ENCODE assay signal across 11 mouse cellular contexts in genomic region chr9:122437464-122437863, GRCm38 (mm10).
DNase-seq lines count a peak whose midpoint lies in the region; ATAC-seq and TF ChIP-seq lines count a peak whose summit lies in the region.
"Had no signal": no experiment of that assay in that cellular context is flagged by ENCODE, and none has a peak within 500 bp of the region (broad histone marks: within the 10 kb centered on the region; RNA-seq: fewer than 3 reads in every experiment).

No protein-coding gene starts in this region.

- no peak overlapping the region for H3K27ac ChIP-seq in heart, embryonic 14.5 days (replicated peaks in 1 of 2; ENCODE audit: control insufficient read depth in 1 of 2, insufficient read depth in 1 of 2, low read depth in 2 of 2, low read length in 2 of 2)
- no peak overlapping the region for H3K27ac ChIP-seq in heart, adult 2 months
- no peak overlapping the region; the same call in 1 of the 2 replicates for H3K27ac ChIP-seq in layer of hippocampus, adult 2 months
- H3K27ac ChIP-seq: embryonic facial prominence, embryonic 12.5 days had no signal

- intact Hi-C loops in heart, adult 2 months (cut with DNase I): no loop called here

- TF ChIP-seq POLR2A in heart, adult 2 months (IDR thresholded peaks at IDR 0.05; ENCODE audit: insufficient read depth, low read depth, low read length): no peak

- H3K4me1 ChIP-seq in heart, embryonic 14.5 days (ENCODE audit: control insufficient read depth in 2 of 2, insufficient read depth in 2 of 2, low read length in 2 of 2): no peaks in the 10 kb centered on the region
- no peaks in the 10 kb centered on the region for H3K4me1 ChIP-seq in heart, adult 2 months (ENCODE audit: control insufficient read depth, insufficient read depth, low read length)
- H3K4me1 ChIP-seq: embryonic facial prominence, embryonic 12.5 days had no signal

- no peaks in the 10 kb centered on the region for H3K36me3 ChIP-seq in heart, embryonic 14.5 days (ENCODE audit: control insufficient read depth, insufficient read depth, low read length)
- no peaks in the 10 kb centered on the region for H3K36me3 ChIP-seq in heart, adult 2 months (ENCODE audit: control insufficient read depth, insufficient read depth, low read length)
- H3K36me3 ChIP-seq: embryonic facial prominence, embryonic 12.5 days had no signal

- WGBS in heart, embryonic 14.5 days: 56% methylated on average over 4 of the region's 4 CpGs
- 38% methylated on average over 4 of the region's 4 CpGs for WGBS in heart, adult 2 months

- TF ChIP-seq CTCF in heart, adult 2 months (IDR thresholded peaks at IDR 0.05): no peak
- TF ChIP-seq CTCF in layer of hippocampus, adult 2 months (conservative IDR thresholded peaks at IDR 0.05): no peak

- no peak overlapping the region for H3K4me2 ChIP-seq in heart, embryonic 14.5 days (ENCODE audit: low read length)
- H3K4me2 ChIP-seq: embryonic facial prominence, embryonic 12.5 days had no signal

- ATAC-seq in heart, embryonic 14.5 days (ENCODE audit: insufficient number of reproducible peaks, insufficient read depth, low FRiP score, low read depth): peak; percentile 47; the same call in 1 of the 2 replicates
- ATAC-seq: hindbrain, embryonic 16.5 days had no signal

- no peak for DNase-seq in heart, adult 2 months
- DNase-seq in MN1 (ENCODE audit: low spot score): peak; percentile 79
- peak; percentile 66 for DNase-seq in adrenal gland, postnatal 25 days
- peak; percentile 43 to 55 for DNase-seq in layer of hippocampus, adult 2 months (ENCODE audit: low spot score in 2 of 2)
- no peak for DNase-seq in embryo, embryonic 9.5 days (ENCODE audit: extremely low spot score)
- no peak for DNase-seq in lung, postnatal 10 days
- no peak for DNase-seq in kidney, postnatal 25 days
- DNase-seq: thymus, postnatal 4 days had no signal

- 0 out of 2 replicates have a peak, but pooled peaks cover 2% of the 10 kb centered on the region for H3K9me3 ChIP-seq in heart, embryonic 14.5 days (ENCODE audit: control insufficient read depth, low read length)
- H3K9me3 ChIP-seq: embryonic facial prominence, embryonic 12.5 days had no signal

- TF ChIP-seq EP300 in heart, adult 2 months (IDR thresholded peaks at IDR 0.05; ENCODE audit: insufficient read depth, low read depth, low read length): no peak

- H3K79me2 ChIP-seq in heart, adult 2 months (replicated peaks; ENCODE audit: control insufficient read depth, insufficient read depth, low read length): no peaks in the 10 kb centered on the region

- H3K27me3 ChIP-seq in heart, embryonic 14.5 days (ENCODE audit: control insufficient read depth, insufficient read depth, low read length): no peaks in the 10 kb centered on the region
- H3K27me3 ChIP-seq in heart, adult 2 months (ENCODE audit: control insufficient read depth, insufficient read depth, low read length): no peaks in the 10 kb centered on the region
- H3K27me3 ChIP-seq: embryonic facial prominence, embryonic 12.5 days had no signal

- no peak overlapping the region for H3K4me3 ChIP-seq in heart, embryonic 14.5 days (ENCODE audit: control insufficient read depth in 1 of 2, insufficient read depth in 1 of 2, low read depth in 1 of 2, low read length in 2 of 2)
- H3K4me3 ChIP-seq in heart, adult 2 months: no peak overlapping the region
- H3K4me3 ChIP-seq in layer of hippocampus, adult 2 months: no peak overlapping the region
- H3K4me3 ChIP-seq: embryonic facial prominence, embryonic 12.5 days had no signal

- H3K9ac ChIP-seq in heart, embryonic 14.5 days (ENCODE audit: low read length): no peak overlapping the region
- H3K9ac ChIP-seq in heart, adult 2 months (ENCODE audit: low read depth, low read length): no peak overlapping the region
- H3K9ac ChIP-seq: embryonic facial prominence, embryonic 12.5 days had no signal

Comparison
In these comparisons a context has a peak if more than half of its experiments do, and no peak if none do; other contexts are left out.
1. DNase-seq: peak in MN1 (single experiment), adrenal gland, postnatal 25 days (single experiment) and layer of hippocampus, adult 2 months (2 of 2); none in heart, adult 2 months (0 of 2), embryo, embryonic 9.5 days (single experiment), lung, postnatal 10 days (single experiment) and kidney, postnatal 25 days (0 of 2).